Mouse (Mus musculus) thymus, adult 2 months (tissue): Measurements from ENCODE around the gene Rdh14. TPM values are rescaled to one million over a fixed set of nuclear protein-coding genes. Genes with fewer than 3 reads are reported as not detected.

Experiments
- DNase-seq: peaks from one replicate; pipeline ENCODE4 v3.0.0; 2021
- H3K27ac ChIP-seq: fragments of 200-500 bp; 2 replicates; pipeline ENCODE4 v1.5.1; 2012; ENCODE audit warnings: low read length, control low read depth; ENCODE audit not compliant: control insufficient read depth, insufficient read depth
- H3K27me3 ChIP-seq: fragments of 200-500 bp; 2 replicates; pipeline ENCODE4 v1.6.1; 2012; ENCODE audit warnings: mild to moderate bottlenecking, low read length, moderate library complexity, mixed read lengths; ENCODE audit not compliant: control insufficient read depth, insufficient read depth
- H3K36me3 ChIP-seq: fragments of 200-500 bp; 2 replicates; pipeline ENCODE4 v1.6.1; 2012; ENCODE audit warnings: mild to moderate bottlenecking, low read length, moderate library complexity; ENCODE audit not compliant: control insufficient read depth, insufficient read depth
- H3K4me1 ChIP-seq: fragments of 200-500 bp; replicated peaks from 2 replicates; pipeline ENCODE4 v1.6.1; 2012; ENCODE audit warnings: low read length; ENCODE audit not compliant: control insufficient read depth, insufficient read depth
- H3K4me3 ChIP-seq: fragments of 200-500 bp; 2 replicates; pipeline ENCODE4 v1.5.1; 2012; ENCODE audit warnings: mild to moderate bottlenecking, low read length, control low read depth, moderate library complexity; ENCODE audit not compliant: control insufficient read depth, insufficient read depth
- CTCF ChIP-seq: fragments of 200-500 bp; IDR thresholded peaks from 2 replicates; pipeline ENCODE4 v1.5.1; 2012; ENCODE audit warnings: mild to moderate bottlenecking, control low read depth, low read length, moderate library complexity, borderline replicate concordance; ENCODE audit not compliant: control insufficient read depth, poor library complexity, insufficient read depth; ENCODE audit errors: extremely low read depth
- POLR2A ChIP-seq: fragments of 200-500 bp; IDR thresholded peaks from 2 replicates; pipeline ENCODE4 v1.6.1; 2012; ENCODE audit warnings: mild to moderate bottlenecking, low read length, control low read depth, moderate library complexity; ENCODE audit not compliant: control insufficient read depth, poor library complexity, insufficient read depth; ENCODE audit errors: extremely low read depth
- WGBS: fragments of 180-500 bp; shearing (Covaris S2); methylation state at CpG from one replicate; pipeline ENCODE4 v1.1.7; 2018; 5-methylcytosine and 5-hydroxymethylcytosine counted together
- polyA plus RNA-seq: library from polyadenylated mRNA; depleted of rRNA; stranded (reverse); fragments of >200 nt; gene quantifications from 2 replicates; pipeline ENCODE4 v1.2.3, GENCODE M21; 2012

The Rdh14 gene
- polyA plus RNA-seq, 1 experiment: 11.0 TPM

DNA sequence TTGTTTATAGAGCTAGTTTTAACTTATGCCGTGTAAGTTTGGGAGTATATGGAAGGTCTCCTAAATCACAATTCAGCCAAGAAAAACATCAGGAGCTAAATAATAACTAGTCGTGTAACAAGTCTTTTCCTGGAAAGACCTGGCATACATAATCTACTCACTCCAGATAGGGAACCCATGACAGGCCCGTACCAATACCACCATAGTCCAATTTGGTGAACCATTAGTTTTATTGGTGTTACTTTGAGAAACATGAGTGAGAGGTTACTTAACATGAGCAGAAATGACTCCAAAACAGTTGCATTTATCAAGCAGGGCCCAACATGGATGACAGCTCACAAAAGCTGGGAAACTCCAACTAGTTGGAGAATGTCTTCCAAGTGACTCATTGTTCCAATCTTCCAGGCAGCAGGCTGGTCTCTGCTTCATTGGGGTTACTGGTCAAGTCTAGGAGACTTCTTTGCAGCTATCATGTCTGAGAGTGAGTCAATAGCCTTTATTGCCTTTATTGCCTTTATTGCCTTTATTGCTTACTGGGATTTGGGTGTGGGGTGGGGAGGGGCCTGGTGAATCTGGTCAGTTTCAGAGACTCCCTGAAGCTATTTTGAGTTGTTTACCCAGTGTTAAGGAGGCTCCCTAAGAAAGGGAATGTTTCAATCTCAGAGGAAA lies 20.1 kb downstream of the Rdh14 start:
- WGBS: 93% methylated on average over 3 of the region's 3 CpGs
- Histone ChIP-seq H3K4me3 (no peak overlapping the region), H3K27me3 (no peaks in the 10 kb centered on the region), H3K36me3 (no peaks in the 10 kb centered on the region), H3K4me1 (no peaks in the 10 kb centered on the region), H3K27ac (no peak overlapping the region)
- no peak for DNase-seq
- TF ChIP-seq POLR2A (no peak), CTCF (no peak)

DNA sequence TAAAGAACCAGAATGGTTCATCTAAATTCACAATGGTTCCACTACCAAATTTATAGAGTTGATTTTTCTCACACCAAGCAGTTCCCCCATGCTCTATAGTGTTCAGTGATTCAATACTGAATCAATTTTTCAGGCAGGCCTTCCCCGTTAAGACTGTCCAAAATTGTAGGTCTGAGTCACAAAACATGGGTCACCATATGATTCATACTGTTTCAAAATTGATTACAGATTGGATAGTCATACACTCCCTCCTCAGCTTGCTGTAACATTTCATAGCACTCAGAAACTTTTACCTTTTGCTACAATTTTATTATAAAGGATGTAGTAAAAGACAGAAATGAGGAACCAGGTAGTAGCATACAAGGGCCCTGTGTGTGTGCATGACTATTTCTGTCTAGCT lies 20.9 kb downstream of the Rdh14 start:
- Histone ChIP-seq H3K27ac (no peak overlapping the region), H3K4me1 (no peaks in the 10 kb centered on the region), H3K36me3 (no peaks in the 10 kb centered on the region), H3K27me3 (no peaks in the 10 kb centered on the region), H3K4me3 (no peak overlapping the region)
- 94% methylated on average over 1 of the region's 1 CpGs for WGBS
- TF ChIP-seq POLR2A: no peak
- TF ChIP-seq CTCF: no peak
- no peak for DNase-seq

DNA sequence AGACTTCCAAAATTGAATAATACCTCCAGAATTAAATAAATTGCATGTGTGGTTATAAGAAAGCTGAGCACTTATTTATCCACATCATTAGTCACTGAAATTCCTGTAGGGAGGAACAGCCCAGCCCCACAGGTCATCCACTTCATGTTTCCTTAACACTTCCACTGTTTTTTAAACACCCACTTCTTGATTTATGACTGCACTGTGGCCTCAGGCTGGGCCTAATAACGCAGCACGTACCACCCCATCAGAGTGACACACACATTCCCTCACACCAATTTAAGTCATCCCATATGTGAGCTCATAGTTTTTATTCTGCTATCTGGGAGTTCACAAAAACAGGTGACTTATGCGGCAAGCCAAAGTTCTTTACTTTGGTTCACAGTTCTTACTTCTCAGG lies 31.8 kb downstream of the Rdh14 start:
- no peaks in the 10 kb centered on the region for H3K36me3 ChIP-seq
- no peaks in the 10 kb centered on the region for H3K4me1 ChIP-seq
- H3K27ac ChIP-seq: no peak overlapping the region
- WGBS: 74% methylated on average over 3 of the region's 3 CpGs
- TF ChIP-seq POLR2A: no peak
- TF ChIP-seq CTCF: no peak
- no peak for DNase-seq
- no peaks in the 10 kb centered on the region for H3K27me3 ChIP-seq
- H3K4me3 ChIP-seq: no peak overlapping the region

DNA sequence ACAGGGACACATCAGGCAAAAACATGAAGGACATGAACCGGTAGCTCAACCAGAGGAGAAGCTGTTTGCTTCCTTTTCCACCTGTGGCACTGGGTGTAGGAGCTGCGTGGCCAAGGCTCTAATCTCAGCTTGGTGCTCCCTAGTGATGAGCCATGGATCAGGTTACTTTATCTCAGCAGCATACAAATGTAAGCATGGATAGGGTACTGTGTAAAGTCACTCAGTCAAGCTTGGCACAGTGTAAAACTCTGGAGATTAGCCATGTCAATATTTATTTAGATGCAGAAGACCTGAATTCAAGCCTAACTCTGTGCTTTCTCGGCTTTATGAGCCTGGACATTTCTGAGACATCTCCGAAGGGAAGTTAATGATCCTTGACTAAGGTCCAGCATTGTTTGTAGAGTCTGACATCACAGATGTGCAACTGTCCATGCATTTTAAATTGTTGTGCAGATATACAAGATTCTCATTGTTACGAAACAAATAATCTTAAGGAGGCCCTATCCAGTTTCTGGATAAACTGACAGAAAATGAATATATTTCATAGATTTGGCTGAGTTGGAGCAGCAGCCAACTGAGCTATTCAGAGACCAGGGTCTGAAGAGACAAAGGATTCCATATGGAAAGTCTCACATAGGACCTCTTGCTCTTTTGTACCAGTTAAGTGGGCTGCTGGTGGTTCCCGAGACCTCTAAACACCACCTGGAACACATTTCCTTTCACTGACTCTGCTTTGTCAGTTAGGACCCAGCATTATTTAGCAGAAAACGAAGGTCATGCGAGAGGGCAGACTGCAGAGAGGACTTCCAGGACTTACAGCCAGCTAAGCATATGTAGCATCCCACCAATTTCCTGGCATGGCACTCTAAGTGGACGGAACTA lies 35.7 kb downstream of the Rdh14 start:
- Histone ChIP-seq H3K4me1 (no peaks in the 10 kb centered on the region), H3K27me3 (no peaks in the 10 kb centered on the region), H3K27ac (no peak overlapping the region), H3K36me3 (no peaks in the 10 kb centered on the region), H3K4me3 (no peak overlapping the region)
- TF ChIP-seq CTCF: no peak
- no peak for TF ChIP-seq POLR2A
- 85% methylated on average over 9 of the region's 9 CpGs for WGBS
- DNase-seq: no peak

DNA sequence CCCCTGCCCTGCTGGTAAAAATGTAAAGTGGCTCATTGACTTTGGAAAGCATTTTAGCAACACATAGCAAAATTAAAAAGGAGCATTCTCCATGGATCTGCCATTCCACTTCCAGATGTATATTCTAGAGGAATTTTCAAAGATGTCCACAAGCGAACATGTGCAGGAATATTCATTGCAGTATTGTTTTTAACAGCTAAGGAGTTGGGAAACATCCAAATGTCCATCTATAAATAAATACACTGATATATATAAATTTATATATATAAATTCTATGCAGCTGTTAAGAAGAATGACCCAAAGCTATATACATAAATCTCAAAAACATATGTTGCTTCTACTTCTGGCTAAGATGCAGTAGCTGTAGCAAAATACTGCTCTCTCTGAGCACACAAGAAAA lies 40.4 kb downstream of the Rdh14 start:
- H3K27me3 ChIP-seq: no peaks in the 10 kb centered on the region
- no peak overlapping the region for H3K27ac ChIP-seq
- no peaks in the 10 kb centered on the region for H3K4me1 ChIP-seq
- no peak for DNase-seq
- no peak overlapping the region for H3K4me3 ChIP-seq
- WGBS: 96% methylated on average over 1 of the region's 1 CpGs
- no peaks in the 10 kb centered on the region for H3K36me3 ChIP-seq
- TF ChIP-seq POLR2A (no peak), CTCF (no peak)

DNA sequence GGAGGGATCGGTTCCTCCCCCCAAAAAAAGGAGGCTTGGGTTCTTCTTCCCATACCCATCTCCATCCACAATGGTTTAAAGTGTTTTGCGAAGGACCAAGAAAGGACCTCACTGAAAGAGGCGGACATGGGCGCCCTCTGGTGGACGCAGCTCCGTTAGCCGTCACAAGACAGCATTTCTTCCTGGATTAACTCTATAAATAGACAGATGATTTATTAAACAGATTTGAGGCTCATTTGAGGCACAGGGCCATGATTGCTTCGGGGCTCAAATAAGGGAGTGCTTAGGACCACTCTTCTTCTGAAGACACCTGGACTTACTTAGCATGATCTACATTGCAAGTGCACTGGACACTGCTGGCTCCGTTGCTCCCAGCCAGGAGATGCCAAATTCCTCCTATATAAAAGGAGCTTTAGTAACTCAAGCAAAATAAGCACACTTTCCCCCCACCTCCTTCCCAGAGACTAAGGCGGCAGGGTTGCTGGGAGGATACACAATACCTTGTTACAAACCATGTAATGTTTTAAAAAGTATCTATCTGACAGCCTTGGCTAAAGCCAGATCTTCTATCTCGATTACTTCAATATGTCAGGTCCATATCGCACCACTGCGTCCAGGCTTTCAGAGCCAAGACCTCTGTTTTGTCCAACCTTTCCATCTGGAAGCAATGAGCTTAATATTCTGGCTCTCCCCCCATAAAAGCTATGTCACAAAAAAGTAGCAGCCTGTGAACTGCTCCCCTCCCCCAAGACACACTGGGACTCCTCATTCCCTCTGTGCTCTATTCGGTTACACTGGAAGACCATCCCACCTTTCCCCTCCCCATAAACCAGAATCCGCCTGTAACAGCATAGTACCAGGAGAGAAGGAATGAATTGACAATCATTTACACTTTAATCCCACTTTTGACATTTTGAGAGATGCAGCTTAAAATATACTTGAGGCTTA lies 47.8 kb downstream of the Rdh14 start:
- Histone ChIP-seq H3K4me1 (no peaks in the 10 kb centered on the region), H3K4me3 (no peak overlapping the region), H3K27ac (no peak overlapping the region), H3K36me3 (no peaks in the 10 kb centered on the region), H3K27me3 (no peaks in the 10 kb centered on the region)
- TF ChIP-seq POLR2A (no peak), CTCF (0 out of 2 replicates have a peak, but pooled peaks have one; percentile 40)
- DNase-seq: peak; percentile 51
- WGBS: 40% methylated on average over 15 of the region's 15 CpGs
